Mouse (Mus musculus): ENCODE measurements around the gene Ttc28.

Gene Ttc28

DNA sequence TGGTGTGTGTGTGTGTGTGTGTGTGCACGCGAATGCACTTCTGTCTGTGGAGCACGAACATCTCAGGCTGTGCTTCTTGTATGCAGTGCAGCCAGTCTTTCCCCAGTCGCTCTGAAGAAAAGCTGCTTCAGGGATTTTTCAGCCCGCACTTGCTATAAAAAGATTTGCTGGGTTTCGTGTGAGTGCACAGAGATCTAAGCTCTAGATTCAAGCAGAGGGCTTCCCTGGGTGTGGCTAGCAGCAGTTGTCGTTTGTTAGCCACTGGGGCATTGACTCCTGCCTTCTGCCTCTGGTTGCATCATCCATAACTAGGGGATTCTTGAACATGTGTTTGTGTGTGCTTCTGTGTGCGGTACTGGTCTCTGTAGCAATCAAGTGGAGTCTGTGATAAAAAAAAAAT lies 175.9 kb downstream of the Ttc28 start:
- DNase-seq, result no peak

DNA sequence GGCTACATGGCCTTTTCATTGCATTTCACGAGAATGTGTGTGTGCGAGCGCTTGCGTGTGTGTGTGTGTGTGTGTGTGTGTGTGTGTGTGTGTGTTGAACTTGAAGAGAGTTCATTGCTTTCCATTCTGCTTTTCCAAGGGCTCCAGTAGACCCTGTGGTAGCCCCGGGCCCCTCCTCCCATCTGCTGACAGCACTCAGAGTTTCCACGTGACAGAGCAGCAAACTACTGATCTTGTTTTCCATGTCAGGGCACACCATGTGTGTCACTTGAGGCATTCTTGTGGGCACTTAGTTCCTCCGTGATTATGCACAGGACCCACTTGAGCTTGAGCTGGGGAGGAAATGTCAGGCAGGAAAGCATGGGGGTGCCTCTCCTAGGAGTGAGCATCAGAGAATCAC lies 177.5 kb downstream of the Ttc28 start:
- DNase-seq, result no peak

DNA sequence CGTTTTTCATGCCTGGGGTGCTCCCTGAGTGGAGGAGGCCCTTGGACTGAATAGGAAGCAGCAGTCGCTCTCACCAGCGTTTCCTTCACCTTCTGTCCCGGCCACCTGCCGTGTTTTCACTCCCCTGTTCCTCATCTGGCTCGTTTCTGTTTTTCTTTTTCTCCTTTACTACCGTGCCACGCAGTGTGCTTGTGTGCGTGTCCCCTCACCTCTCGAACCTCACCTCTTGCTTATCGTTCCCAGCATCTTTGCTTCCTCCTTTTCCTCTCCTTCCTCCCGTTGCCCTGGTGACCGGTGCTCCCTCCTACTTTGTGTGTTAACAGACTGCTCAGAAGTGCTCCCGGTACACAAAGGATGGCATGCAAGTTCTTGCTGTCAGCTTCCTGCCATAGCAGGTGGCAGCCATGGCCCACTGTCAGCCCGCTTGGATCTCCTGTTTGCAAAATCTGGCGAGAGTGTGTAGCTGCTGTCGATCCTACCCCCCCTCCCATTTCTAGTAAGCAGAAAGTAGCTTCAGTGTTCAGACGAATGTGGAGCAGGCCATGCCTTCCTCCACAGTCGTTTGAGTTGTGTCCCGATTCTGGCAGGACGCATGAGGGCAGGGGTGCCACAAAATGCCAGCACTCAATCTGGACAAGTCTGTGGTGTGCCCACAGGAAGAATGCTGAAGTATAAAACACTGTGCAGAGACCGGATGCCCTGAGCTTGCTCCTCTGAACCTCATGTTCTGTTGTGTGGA lies 179.0 kb downstream of the Ttc28 start:
- DNase-seq, result peak; percentile 58

DNA sequence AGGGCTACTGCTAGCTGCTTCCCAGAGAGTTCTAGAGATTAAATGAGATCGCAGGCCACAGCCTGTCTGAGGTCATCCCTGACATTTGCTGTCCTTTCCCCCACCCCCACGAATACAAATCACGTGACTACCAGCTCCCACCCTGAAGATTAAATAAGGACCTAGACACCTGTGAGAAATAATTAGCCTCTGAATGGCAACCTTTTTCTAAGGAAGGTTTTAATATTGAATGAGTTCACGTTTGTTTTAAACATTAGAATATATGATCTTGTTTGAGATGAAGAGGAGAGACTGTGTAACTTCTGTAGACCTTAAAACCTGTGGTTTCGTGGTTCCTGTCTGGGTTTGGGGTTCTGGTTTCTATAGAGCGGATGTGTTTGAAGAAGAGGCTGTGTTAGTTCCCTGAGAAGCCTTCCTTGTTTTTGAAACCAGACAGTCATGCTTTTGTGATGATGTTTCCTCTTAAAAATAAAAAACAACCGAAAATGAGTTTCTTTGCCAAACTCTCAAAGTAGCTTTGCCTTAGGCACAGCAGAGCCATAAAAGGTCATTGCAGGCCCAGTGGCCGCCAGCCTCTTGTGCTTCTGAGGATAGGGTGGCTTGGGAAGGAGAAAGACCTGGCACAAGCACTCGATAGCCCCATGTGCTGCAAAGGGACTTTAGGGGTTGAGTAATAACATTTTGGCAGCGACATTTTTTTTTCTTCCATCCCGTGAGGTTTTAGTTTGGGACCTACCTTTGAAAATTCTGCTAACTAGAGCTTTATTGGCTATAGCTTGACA lies 179.7 kb downstream of the Ttc28 start:
- peak; percentile 40 for DNase-seq

DNA sequence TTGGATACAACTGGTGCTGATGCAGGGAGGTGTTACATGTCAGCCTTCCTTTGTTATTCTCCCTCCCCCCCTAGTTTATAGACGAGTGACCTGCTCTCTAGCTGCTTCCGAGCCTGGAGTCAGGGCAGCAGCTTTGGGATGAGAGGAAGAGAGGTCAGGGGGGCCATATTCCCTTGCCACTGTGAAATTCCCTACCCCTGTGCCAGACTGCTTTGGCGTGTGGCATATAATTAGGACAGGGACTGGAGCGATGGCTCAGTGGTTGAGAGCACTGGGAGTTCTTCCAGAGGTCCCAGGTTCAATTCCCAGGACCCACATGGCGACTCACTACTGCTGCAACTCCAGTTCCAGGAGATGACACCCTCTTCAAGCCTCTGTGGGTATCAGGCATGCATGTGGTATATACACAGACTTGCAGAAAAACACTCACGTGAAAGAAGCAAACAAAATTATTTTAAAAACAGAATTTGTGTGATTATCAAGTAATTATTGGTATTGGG lies 180.7 kb downstream of the Ttc28 start:
- DNase-seq, result no peak

DNA sequence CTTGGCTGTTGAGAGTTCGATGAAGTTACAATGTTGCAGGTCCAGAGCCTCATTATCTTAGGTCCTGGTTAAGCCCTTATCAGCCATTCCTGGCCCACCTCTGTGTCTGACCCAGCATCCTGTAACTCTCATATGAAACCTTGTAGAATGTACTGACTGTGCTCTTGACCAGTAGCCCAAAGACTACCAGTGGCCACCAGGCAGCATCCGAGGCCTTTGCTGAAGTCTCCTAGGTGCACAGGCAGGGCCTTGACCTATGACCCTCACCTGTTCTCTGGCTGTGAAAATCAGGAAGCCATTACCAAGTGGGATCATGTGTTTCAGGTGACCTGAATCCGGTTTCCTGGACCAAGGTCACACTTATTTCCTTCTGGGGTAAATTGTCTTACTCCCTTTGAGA lies 183.6 kb downstream of the Ttc28 start:
- DNase-seq, result no peak

DNA sequence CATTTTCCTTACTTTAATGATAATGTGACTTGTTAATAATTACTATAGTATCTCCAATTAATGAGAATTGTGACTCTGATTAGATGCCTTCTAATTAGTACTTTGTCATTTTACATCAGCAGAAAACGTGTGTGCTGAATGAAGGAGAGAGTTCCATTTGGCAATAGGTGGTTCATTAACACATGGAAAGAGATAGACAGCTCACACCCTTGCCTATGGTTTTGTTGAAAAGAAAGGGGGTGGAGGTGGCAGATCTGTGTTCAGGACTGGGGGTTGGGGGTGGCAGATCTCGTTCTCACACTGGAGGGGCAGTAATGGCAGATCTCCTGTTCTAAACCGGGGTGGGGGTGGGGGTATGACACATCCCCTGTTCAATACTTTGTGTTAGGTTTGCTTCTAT lies 184.4 kb downstream of the Ttc28 start:
- DNase-seq, result no peak

DNA sequence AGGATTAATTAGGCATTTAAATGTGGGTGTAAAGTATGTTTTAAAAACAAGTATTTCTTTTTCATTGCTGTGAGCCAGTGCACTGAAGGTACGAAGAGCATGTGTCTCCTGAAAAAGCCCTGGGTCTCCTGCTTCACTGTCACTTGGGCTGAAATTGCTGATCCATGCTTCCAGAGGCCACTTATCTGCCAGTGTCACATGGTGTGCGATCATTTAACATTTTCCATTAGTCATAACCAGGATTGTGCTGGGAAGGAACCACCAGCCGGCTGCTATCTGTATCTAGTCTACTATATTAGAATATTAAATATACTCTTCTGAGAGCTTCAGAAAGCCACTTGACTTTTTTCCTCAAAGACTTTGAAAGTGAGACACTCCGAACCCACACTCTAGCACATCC lies 186.2 kb downstream of the Ttc28 start:
- no peak for DNase-seq

DNA sequence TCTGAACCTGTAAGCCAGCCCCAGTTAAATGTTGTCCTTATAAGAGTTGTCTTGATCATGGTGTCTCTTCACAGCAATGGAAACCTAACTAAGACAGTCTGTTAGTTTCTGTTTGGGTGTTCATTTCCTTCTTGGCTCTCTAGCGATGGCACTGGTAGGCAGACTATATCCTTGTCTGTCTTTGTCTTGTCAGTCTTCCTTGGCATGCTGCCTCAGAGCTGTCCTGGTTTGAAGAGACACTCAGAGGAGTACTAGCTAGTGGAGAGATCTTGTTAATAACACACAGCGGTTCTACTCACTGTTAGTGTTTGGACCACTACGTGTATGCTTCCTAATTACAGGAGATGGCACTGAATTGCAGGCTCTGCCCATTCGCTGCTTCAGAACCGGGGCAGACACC lies 189.9 kb downstream of the Ttc28 start:
- no peak for DNase-seq

DNA sequence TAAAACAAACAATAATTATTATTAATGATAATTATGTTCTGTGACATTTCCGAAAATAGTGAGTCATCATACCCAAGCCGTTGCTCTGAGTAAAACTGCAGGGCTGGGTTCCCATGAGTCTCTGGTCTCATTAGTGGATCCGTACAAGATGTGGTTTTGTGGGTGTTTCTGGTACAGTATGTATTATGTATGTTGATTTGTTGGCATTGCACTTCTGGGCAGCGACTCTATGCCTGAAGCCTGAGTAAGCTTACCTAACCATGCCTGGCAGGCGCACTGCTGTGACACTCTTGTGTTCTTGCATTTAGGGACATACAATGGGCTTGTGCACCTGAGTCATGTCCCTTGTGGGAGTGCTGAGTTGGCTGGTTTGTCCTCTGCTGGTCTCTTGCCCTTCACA lies 190.3 kb downstream of the Ttc28 start:
- no peak for DNase-seq

DNA sequence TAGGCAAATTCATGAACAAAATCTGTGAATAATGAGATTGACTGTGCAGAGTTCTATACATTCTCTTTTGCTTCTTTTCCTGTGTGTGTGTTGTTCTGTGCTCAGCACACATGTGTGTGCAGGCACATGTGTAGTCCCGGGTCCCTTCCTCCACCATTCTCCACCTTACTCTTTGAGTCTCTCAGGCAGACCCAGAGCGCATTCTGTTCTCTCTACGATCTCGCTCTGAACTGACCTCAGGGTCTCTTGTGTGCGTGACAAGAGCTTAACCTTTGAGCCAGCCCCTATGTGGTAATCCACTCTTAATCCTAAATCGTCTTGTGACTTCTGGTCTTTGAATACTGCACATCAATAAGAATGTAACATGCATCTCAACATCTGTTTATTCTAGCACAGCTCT lies 190.8 kb downstream of the Ttc28 start:
- DNase-seq, result no peak

DNA sequence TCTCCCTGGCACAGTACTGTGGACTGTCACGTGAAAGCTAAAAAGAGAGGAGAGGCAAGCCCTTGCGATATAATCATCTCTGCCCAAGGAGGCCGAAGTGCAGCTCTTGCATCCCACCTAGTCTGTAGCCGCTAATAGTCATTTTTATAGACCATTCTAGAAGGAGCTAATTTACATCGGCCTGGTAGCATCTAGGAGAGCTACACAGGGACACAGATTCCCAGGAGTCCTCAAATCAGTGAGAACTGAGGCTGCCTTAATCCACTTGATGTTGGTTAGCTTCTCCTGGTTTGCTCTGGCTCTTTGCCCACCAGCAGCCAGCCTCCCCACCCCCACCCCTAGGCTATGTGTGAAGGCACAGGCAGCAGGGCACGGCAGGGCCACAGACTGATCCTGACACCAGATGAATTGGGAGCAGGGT lies 193.7 kb downstream of the Ttc28 start:
- no peak for DNase-seq

DNA sequence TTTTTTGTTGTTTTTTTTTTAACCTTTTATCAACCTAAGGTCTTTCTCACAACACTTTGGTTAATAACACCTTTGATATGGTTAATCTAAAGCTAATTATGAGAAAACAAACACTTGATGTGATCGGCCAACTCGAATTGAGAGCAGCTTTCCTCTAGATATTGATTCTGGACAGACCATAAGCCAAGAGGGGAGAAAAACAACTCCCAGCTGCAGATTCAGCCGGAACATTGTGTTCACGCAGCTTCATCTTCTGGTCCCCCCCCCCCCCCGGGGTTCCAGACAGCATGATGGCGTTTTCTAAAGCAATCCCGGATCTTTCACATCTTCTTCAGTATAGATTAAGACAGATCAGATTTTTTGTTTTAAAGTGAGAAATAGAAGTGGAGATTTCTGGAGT lies 194.4 kb downstream of the Ttc28 start:
- DNase-seq, result no peak

DNA sequence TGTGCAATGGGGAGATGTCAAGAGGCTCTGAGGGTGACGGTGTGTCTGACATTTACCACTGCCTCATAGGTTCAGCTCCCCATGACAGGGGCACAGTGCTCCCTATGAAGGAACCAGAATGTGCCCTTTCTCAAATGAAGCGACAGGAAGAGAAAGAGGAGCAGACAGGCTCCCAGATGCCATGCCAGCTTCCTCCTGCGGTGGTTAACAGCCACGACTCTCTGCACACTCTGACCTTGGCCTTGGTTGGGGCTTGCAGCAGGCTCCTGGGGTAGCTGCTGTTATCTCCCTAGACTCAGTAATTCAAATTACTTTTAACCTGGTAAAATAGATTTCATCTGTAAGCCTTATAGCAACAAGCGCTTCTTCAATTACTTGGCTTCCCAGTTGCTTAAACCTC lies 196.2 kb downstream of the Ttc28 start:
- DNase-seq, result no peak

DNA sequence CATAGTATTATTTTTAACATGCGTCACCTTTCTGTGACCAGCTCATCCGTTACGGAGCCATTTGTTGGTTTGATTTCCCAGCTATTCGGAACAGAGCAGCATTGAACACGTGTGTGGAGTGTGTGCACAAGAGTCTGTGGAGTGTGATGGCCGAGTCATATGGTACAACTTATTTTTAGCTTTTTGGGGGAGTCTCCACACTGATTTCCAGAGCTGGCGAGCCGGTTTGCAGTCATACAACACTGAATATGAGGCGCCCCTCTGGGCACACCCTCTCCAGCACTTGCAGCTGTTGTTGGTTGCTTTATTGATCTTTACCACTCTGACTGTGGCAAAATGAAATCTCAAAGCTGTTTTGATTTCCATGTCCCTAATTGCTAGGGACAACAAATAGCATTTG lies 197.7 kb downstream of the Ttc28 start:
- no peak for DNase-seq

DNA sequence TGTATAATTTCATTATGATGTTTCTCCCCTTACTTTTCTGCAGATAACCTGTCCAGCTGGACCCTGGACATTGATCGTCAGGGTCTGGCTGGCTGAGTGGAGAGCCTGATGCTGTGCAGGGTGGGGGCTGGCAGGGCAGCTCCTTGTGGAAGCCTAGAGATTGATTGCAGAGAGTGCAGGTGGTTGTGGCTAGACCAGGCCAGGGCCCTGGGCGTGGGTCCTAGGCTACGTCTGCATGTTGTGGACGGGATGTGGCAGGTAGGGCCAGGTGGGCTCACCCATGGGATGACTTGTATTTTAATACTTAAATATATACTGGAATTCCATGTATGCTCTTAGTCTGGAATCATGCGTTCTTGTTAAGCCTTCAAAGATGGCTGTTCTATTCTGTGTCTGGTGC lies 201.0 kb downstream of the Ttc28 start:
- no peak for DNase-seq

DNA sequence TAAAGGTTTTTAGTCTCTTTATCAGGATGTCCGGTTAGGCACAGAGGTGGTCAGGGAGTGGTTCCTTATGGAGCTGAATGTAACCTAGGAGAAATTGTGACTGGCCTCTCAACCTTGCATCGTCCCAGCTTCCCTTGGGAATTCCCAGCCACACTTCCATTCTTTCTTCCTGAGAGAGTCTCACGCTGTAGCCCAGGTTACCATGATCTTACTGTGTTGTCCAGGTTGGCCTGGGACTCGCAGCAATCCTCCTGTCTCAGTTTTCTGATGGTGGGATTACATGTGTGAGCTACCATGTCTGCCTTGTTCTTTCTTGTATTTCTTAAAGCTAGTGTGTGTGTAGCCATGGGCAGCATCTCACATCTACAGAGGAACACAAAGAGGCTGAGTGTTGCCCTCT lies 206.2 kb downstream of the Ttc28 start:
- no peak for DNase-seq

DNA sequence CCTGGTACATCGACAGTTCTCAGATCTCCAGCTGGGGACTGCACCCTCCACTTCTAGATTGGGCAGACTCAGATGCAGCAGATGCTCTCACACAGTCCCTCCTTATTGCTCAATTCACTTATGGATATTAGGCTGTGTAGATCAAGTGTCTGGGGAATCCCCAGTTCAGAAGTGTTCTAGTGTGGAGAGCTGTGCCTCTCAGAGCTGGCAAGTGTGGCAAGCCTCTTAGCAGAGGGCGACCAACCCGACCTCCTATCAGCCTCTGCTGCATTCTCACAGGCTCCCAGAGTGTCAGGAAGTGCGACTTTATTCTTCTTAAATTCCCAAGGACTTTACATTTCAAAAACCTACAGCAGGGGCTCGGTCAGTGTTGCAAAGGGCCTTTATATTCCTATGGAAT lies 217.1 kb downstream of the Ttc28 start:
- no peak for DNase-seq

DNA sequence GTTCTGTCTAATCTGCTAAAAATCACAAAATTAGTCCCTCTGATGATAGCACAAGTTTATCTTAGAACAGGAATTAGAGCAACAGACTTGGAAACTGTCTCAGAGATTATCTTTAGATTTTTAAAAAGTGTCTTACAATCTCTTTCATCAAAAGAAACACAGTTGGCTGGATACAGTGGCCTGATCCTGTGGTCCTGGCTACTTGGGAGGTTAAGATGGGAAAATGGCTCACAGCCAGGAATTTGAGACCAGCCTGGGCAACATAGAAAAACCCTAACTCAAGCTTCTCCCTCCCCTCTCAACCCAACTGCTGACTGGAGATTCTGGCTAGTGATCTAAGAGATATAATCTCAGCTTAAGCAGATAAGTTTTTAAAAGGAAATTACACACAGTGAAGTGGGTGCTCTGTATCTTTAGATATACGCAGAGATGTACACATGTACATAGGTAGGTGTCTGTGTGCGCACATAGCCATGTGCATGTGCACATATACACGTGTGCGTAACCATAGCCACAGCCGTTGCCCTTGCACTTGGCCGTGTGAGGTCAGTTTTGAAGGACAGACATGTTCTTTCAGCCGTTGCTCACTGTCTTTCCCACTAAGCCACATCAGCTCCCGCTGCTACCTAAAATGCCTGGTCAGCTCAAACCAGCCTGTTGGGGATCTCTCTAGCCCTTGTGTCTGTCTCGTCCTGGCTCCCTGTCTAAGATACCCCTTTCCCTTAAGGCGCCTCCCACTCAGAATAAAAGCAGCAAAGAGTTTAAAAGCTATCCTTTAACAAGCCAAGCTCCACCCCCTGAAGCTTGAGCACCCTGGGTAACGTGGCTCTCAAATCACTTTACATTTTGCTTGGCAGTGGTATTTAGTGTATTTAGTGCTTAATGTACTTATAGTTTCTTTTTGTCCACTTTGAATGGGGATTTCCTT lies 217.9 kb downstream of the Ttc28 start:
- DNase-seq, result no peak

DNA sequence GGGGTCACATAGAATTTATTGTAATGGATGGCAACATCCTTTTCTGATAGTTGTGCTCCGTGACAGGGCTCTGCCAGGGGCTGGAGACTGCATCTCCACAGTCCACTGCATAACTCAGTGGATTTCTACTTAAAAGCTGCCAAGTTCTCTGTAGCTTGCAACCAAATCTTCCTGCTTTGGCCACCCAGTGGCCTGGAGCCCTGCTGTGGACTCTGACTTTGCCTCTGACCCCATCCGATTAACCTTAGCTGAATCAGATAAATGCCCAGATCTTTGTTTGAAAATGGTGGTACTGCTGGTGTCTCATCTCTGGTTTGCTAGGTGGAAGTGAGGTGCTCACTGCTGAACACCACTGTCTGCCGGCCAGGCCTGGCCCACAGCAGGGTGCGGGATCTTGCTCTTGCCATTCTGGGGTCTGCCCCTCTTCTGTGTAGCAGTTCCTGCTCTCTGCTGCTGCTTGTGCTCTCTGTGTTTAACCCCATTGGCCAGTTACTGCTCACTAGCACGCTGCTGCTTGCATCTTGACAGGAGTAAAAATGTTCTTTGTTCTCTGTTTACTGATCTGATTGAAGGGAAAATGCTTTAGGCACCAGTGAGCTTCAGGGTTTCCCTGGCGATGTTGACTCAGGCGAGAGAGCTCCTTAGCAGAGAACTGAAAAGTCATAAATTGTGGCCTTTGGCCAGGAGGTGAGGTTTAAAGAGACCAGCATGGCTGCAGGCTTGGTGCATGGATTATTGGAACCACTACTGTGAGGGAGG lies 219.1 kb downstream of the Ttc28 start:
- no peak for DNase-seq

DNA sequence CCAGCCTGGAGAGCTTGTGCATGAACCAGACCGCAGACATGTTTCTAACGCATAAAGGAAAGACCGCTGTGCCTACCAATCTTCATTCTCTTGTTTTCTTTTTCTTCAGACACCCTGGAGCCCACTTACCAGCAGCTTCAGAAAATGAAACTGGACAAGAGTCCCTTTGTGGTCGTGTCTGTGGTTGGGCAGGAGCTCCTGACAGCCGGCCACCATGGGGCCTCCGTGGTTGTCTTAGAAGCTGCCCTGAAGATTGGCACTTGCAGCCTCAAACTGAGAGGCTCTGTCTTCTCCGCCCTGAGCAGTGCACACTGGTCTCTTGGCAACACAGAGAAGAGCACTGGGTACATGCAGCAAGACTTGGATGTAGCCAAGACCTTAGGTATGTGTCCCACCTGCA lies 221.0 kb downstream of the Ttc28 start:
- DNase-seq, result no peak

DNA sequence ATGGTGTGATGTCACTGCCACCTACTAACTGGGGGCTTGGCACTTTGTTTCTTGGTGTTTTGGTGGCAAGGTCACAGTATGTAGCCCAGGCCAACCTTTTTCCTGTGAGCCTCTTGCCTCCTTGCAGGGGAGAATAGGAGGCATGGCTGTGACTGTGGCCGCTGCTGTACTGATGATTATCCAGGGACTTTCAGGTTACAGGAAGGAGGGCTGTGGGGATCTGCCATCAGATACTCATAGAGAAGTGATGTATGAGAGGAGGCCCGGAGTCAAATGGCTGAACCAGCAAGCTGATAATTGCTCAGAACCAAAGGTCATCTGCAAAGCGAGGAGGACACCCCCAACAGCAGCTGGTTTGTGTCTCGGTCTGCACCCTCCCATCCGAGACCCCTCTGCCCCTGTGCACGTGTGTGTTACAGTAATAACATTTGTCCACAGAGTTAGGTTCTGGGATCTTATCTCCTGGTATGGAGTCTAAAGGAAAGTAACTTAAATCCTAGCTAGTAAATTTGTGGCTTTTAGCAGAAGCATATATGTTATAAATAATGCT lies 221.9 kb downstream of the Ttc28 start:
- DNase-seq, result no peak
